Mouse (Mus musculus): Measurements from ENCODE around the gene Aox2. TPM values are rescaled to one million over a fixed set of nuclear protein-coding genes. Genes with fewer than 3 reads are reported as not detected.

Gene Aox2
- polyA plus RNA-seq, 1 experiment from 2014 or later: 0.04 TPM

- Histone ChIP-seq H3K4me1 (no peaks in the 10 kb centered on the region), H3K27me3 (no peaks in the 10 kb centered on the region), H3K9ac (no peak overlapping the region), H3K27ac (no peak overlapping the region), H3K4me2 (replicated peaks) (no peak overlapping the region), H3K9me3 (replicated peaks) (no peaks in the 10 kb centered on the region), H3K36me3 (no peaks in the 10 kb centered on the region), H3K4me3 (no peak overlapping the region)
- 77% methylated on average over 10 of the region's 10 CpGs for WGBS
- ATAC-seq (ENCODE audit: low FRiP score): no peak
Measured at GRCm38 (mm10) chr1:58257195-58257991, 20.7 kb upstream of the Aox2 start.

GRCm38 (mm10) chr1:58260311-58260710, 17.8 kb upstream of the Aox2 start:
- no peak for ATAC-seq (ENCODE audit: low FRiP score)
- H3K4me3 ChIP-seq: no peak overlapping the region
- H3K9ac ChIP-seq: no peak overlapping the region
- H3K9me3 ChIP-seq (replicated peaks): no peaks in the 10 kb centered on the region
- no peaks in the 10 kb centered on the region for H3K36me3 ChIP-seq
- 78% methylated on average over 3 of the region's 3 CpGs for WGBS
- H3K4me2 ChIP-seq (replicated peaks): no peak overlapping the region
- no peaks in the 10 kb centered on the region for H3K4me1 ChIP-seq
- no peaks in the 10 kb centered on the region for H3K27me3 ChIP-seq
- no peak overlapping the region for H3K27ac ChIP-seq

GRCm38 (mm10) chr1:58268231-58268630, 9.9 kb upstream of the Aox2 start:
- H3K4me3 ChIP-seq: no peak overlapping the region
- WGBS: 90% methylated on average over 2 of the region's 2 CpGs
- no peaks in the 10 kb centered on the region for H3K9me3 ChIP-seq (replicated peaks)
- H3K9ac ChIP-seq: no peak overlapping the region
- H3K4me2 ChIP-seq (replicated peaks): no peak overlapping the region
- no peak overlapping the region for H3K27ac ChIP-seq
- H3K36me3 ChIP-seq: no peaks in the 10 kb centered on the region
- H3K4me1 ChIP-seq: no peaks in the 10 kb centered on the region
- H3K27me3 ChIP-seq: no peaks in the 10 kb centered on the region
- ATAC-seq (ENCODE audit: low FRiP score): no peak

GRCm38 (mm10) chr1:58270807-58271569, 7.1 kb upstream of the Aox2 start:
- Histone ChIP-seq H3K4me1 (no peaks in the 10 kb centered on the region), H3K9me3 (replicated peaks) (no peaks in the 10 kb centered on the region), H3K4me3 (no peak overlapping the region), H3K27ac (no peak overlapping the region), H3K27me3 (no peaks in the 10 kb centered on the region), H3K4me2 (replicated peaks) (no peak overlapping the region), H3K9ac (no peak overlapping the region), H3K36me3 (no peaks in the 10 kb centered on the region)
- ATAC-seq (ENCODE audit: low FRiP score): no peak; the same call in 1 of the 2 replicates
- WGBS: 63% methylated on average over 6 of the region's 6 CpGs

- H3K9me3 ChIP-seq (replicated peaks): no peaks in the 10 kb centered on the region
- WGBS: 23% methylated on average over 9 of the region's 9 CpGs
- no peak overlapping the region for H3K4me3 ChIP-seq
- H3K27ac ChIP-seq: no peak overlapping the region
- no peaks in the 10 kb centered on the region for H3K36me3 ChIP-seq
- H3K4me2 ChIP-seq (replicated peaks): no peak overlapping the region
- H3K27me3 ChIP-seq: no peaks in the 10 kb centered on the region
- no peaks in the 10 kb centered on the region for H3K4me1 ChIP-seq
- no peak for ATAC-seq (ENCODE audit: low FRiP score)
- no peak overlapping the region for H3K9ac ChIP-seq
Measured at GRCm38 (mm10) chr1:58275879-58276278, 2.2 kb upstream of the Aox2 start.

GRCm38 (mm10) chr1:58278513-58278912, 387 bp downstream of the Aox2 start:
- no peaks in the 10 kb centered on the region for H3K4me1 ChIP-seq
- no peaks in the 10 kb centered on the region for H3K9me3 ChIP-seq (replicated peaks)
- WGBS: 51% methylated on average over 7 of the region's 7 CpGs
- H3K9ac ChIP-seq: no peak overlapping the region
- no peak overlapping the region for H3K4me3 ChIP-seq
- no peak overlapping the region for H3K27ac ChIP-seq
- H3K4me2 ChIP-seq (replicated peaks): no peak overlapping the region
- no peaks in the 10 kb centered on the region for H3K36me3 ChIP-seq
- ATAC-seq (ENCODE audit: low FRiP score): no peak
- H3K27me3 ChIP-seq: no peaks in the 10 kb centered on the region

- Histone ChIP-seq H3K4me3 (no peak overlapping the region), H3K27ac (no peak overlapping the region), H3K27me3 (no peaks in the 10 kb centered on the region), H3K4me1 (no peaks in the 10 kb centered on the region), H3K9me3 (replicated peaks) (no peaks in the 10 kb centered on the region), H3K36me3 (no peaks in the 10 kb centered on the region), H3K4me2 (replicated peaks) (no peak overlapping the region), H3K9ac (no peak overlapping the region)
- ATAC-seq (ENCODE audit: low FRiP score): no peak
- WGBS: 79% methylated on average over 4 of the region's 4 CpGs
Measured at GRCm38 (mm10) chr1:58280381-58280780, 2.3 kb downstream of the Aox2 start.

- H3K4me3 ChIP-seq: no peak overlapping the region
- no peak overlapping the region for H3K9ac ChIP-seq
- no peaks in the 10 kb centered on the region for H3K4me1 ChIP-seq
- H3K9me3 ChIP-seq (replicated peaks): no peaks in the 10 kb centered on the region
- no peaks in the 10 kb centered on the region for H3K36me3 ChIP-seq
- 80% methylated on average over 13 of the region's 13 CpGs for WGBS
- ATAC-seq (ENCODE audit: low FRiP score): no peak
- H3K27me3 ChIP-seq: no peaks in the 10 kb centered on the region
- no peak overlapping the region for H3K4me2 ChIP-seq (replicated peaks)
- H3K27ac ChIP-seq: no peak overlapping the region
Measured at GRCm38 (mm10) chr1:58280939-58281624, 3.0 kb downstream of the Aox2 start.

GRCm38 (mm10) chr1:58281625-58281988, 3.5 kb downstream of the Aox2 start:
- H3K4me3 ChIP-seq: no peak overlapping the region
- no peaks in the 10 kb centered on the region for H3K4me1 ChIP-seq
- no peak overlapping the region for H3K4me2 ChIP-seq (replicated peaks)
- H3K9me3 ChIP-seq (replicated peaks): no peaks in the 10 kb centered on the region
- no peaks in the 10 kb centered on the region for H3K27me3 ChIP-seq
- ATAC-seq (ENCODE audit: low FRiP score): no peak
- H3K9ac ChIP-seq: no peak overlapping the region
- WGBS: 75% methylated on average over 4 of the region's 4 CpGs
- H3K36me3 ChIP-seq: no peaks in the 10 kb centered on the region
- no peak overlapping the region for H3K27ac ChIP-seq

GRCm38 (mm10) chr1:58284505-58284904, 6.4 kb downstream of the Aox2 start:
- H3K9me3 ChIP-seq (replicated peaks): no peaks in the 10 kb centered on the region
- H3K27ac ChIP-seq: no peak overlapping the region
- WGBS: 51% methylated on average over 7 of the region's 7 CpGs
- ATAC-seq (ENCODE audit: low FRiP score): no peak
- H3K27me3 ChIP-seq: no peaks in the 10 kb centered on the region
- H3K9ac ChIP-seq: no peak overlapping the region
- H3K4me3 ChIP-seq: no peak overlapping the region
- no peaks in the 10 kb centered on the region for H3K4me1 ChIP-seq
- no peaks in the 10 kb centered on the region for H3K36me3 ChIP-seq
- no peak overlapping the region for H3K4me2 ChIP-seq (replicated peaks)

- Histone ChIP-seq H3K4me2 (replicated peaks) (no peak overlapping the region), H3K27me3 (no peaks in the 10 kb centered on the region), H3K27ac (no peak overlapping the region), H3K9ac (no peak overlapping the region), H3K9me3 (replicated peaks) (no peaks in the 10 kb centered on the region), H3K4me1 (no peaks in the 10 kb centered on the region), H3K4me3 (no peak overlapping the region), H3K36me3 (no peaks in the 10 kb centered on the region)
- WGBS: 86% methylated on average over 3 of the region's 3 CpGs
- ATAC-seq (ENCODE audit: low FRiP score): no peak
Measured at GRCm38 (mm10) chr1:58288091-58288490, 10.0 kb downstream of the Aox2 start.

GRCm38 (mm10) chr1:58289863-58290469, 11.8 kb downstream of the Aox2 start:
- H3K27ac ChIP-seq: no peak overlapping the region
- H3K4me2 ChIP-seq (replicated peaks): no peak overlapping the region
- no peak overlapping the region for H3K4me3 ChIP-seq
- H3K27me3 ChIP-seq: no peaks in the 10 kb centered on the region
- H3K9me3 ChIP-seq (replicated peaks): no peaks in the 10 kb centered on the region
- ATAC-seq (ENCODE audit: low FRiP score): no peak
- H3K4me1 ChIP-seq: no peaks in the 10 kb centered on the region
- no peak overlapping the region for H3K9ac ChIP-seq
- WGBS: 34% methylated on average over 16 of the region's 16 CpGs
- no peaks in the 10 kb centered on the region for H3K36me3 ChIP-seq

Measured in hindbrain, embryonic 12.5 days (tissue).